Mouse (Mus musculus) adrenal gland, postnatal 4 days (tissue): ENCODE results near the gene Zfp950. TPM values are rescaled to one million over a fixed set of nuclear protein-coding genes. Genes with fewer than 3 reads are reported as not detected.

Experiments used
- DNase-seq, 2 experiments: peaks; one replicate each; pipeline ENCODE4 v3.0.0; 2021 to 2022; ENCODE audit warnings: low spot score in 2 of 2, mixed read lengths in 2 of 2
- total RNA-seq, 2 experiments: library from RNA; stranded (reverse); gene quantifications; 2 replicates each; pipeline ENCODE4 v1.2.3; 2021

Gene Zfp950
- total RNA-seq, 2 experiments from 2014 or later, result 34.1 to 44.4 TPM

GRCm38 (mm10) chr19:61064386-61064785 is 76.3 kb downstream of the Zfp950 start:
- no peak for DNase-seq

DNA sequence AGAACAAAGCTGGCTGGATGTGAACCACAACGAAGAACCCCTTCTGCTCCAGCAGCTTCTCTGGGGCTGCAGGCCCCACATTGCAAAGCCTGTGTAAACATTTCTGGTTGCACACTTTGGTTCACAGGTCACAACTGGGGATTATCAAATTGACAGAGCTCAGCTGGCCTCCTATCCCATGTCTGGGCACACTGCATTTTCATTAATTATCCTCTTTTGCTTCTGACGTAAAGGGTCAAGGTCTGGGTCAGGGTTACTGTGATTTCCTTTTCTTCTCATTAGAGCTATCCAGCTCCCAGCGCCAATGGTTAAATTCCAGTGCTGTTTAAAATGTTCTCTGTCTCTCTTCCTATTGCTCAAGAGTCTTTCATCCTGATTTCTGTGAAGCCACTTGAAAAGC is 83.1 kb downstream of the Zfp950 start:
- DNase-seq, result no peak

- no peak for DNase-seq
Observed at GRCm38 (mm10) chr19:61056783-61057410, 83.7 kb downstream of the Zfp950 start.

- DNase-seq, result no peak
Observed at GRCm38 (mm10) chr19:61052786-61053185, 87.9 kb downstream of the Zfp950 start.

DNA sequence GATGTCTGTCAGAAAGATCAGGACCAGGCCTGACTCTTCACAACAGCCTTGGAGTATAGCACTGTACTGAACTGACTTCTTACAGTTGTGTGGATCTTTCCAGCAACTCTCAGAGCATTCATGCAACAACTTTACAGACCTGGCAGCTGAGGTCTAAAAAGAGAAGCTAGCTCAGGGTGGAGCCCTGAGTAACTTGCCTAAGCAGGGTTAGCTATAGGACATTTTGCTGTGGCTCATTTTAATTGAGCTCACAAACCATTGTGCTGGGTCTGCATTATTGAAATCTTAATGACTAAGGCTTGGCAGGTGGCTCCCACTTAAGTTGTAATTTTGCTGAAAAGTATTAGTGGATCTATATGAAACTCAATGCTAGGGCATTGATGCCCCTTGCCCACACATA is 88.6 kb downstream of the Zfp950 start:
- DNase-seq, result no peak

- DNase-seq, result no peak
Observed at GRCm38 (mm10) chr19:61051151-61051550, 89.5 kb downstream of the Zfp950 start.

- no peak for DNase-seq
Observed at GRCm38 (mm10) chr19:61049413-61049812, 91.2 kb downstream of the Zfp950 start.

GRCm38 (mm10) chr19:61048646-61049045 is 92.0 kb downstream of the Zfp950 start:
- DNase-seq, result no peak

DNA sequence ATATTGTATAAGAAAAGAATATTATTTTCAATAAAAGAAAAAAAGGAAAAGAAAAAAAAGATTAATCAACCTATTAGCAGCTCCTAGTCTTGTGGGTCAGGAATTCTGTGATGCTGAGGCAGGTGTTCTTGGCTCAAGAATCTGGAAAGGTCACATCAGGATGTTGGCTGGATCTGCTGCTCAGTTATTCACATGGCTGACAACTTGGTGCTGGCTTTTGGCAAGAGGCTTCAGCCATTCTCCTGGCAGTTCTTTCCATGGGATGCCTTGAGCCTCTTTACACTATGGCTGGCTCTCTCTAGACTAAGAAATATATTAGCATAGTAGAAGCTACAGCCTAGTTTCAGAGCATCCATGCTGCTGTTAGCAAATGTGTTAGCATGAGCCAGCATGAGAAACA is 101.5 kb downstream of the Zfp950 start:
- DNase-seq, result no peak

- no peak for DNase-seq
Observed at GRCm38 (mm10) chr19:61031570-61031969, 109.1 kb downstream of the Zfp950 start.

GRCm38 (mm10) chr19:61021939-61022566 is 118.6 kb downstream of the Zfp950 start:
- no peak for DNase-seq

DNA sequence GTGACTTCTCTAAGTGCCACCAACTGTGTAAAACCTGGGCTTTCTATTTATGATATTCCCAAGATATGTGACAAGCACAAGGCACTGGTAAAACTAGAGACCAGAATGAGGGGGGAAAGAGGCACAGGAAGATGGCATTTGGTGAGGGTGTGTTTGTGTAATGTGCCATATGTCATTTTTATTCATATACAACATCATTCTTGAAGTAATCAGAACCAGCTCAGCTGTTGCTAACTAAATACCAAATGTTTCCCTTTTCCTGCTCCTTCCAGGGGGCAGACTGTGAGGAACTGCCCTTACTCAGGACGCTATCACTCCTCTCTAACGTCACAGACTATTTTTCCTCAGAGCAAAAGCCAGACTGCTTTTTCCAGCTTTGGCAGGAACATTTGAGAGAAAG is 119.1 kb downstream of the Zfp950 start:
- no peak for DNase-seq

GRCm38 (mm10) chr19:61017477-61018266 is 123.0 kb downstream of the Zfp950 start:
- DNase-seq, result no peak

GRCm38 (mm10) chr19:61009266-61009665 is 131.4 kb downstream of the Zfp950 start:
- no peak for DNase-seq

Other genes starting within 250 kb of the Zfp950 start
- under 1 TPM; 0.54 to 0.62 TPM for gene Gm7102, start 35.5 kb upstream of the Zfp950 start, total RNA-seq
- gene Gm6020, start 43.0 kb upstream of the Zfp950 start, total RNA-seq, result not detected
- 10 to 100 TPM; 29.0 to 37.2 TPM for gene Csf2ra, start 87.6 kb upstream of the Zfp950 start, total RNA-seq
- not detected for gene Gm21060, start 156.2 kb upstream of the Zfp950 start, total RNA-seq